Mouse (Mus musculus) erythroblast, embryonic 14.5 days (primary cell): ENCODE measurements around the gene Chn1. TPM values are rescaled to one million over a fixed set of nuclear protein-coding genes. Genes with fewer than 3 reads are reported as not detected.

Experiments
- H3K27me3 ChIP-seq: 2 replicates; pipeline ENCODE4 v1.6.1; 2012; ENCODE audit warnings: inconsistent platforms; ENCODE audit not compliant: control insufficient read depth
- H3K36me3 ChIP-seq: 2 replicates; pipeline ENCODE4 v1.6.1; 2012; ENCODE audit warnings: mild to moderate bottlenecking, inconsistent platforms; ENCODE audit not compliant: control insufficient read depth
- H3K4me1 ChIP-seq: 2 replicates; pipeline ENCODE4 v1.6.1; 2012; ENCODE audit warnings: inconsistent platforms; ENCODE audit not compliant: control insufficient read depth
- H3K4me3 ChIP-seq: replicated peaks from 2 replicates; pipeline ENCODE3; 2012; ENCODE audit warnings: moderate library complexity, mild to moderate bottlenecking, inconsistent platforms
- H3K9me3 ChIP-seq: 2 replicates; pipeline ENCODE4 v1.6.1; 2012; ENCODE audit warnings: low read length, inconsistent platforms, mixed read lengths; ENCODE audit not compliant: control insufficient read depth
- GATA1 ChIP-seq: IDR thresholded peaks from 2 replicates; pipeline ENCODE4 v1.6.1; 2012; ENCODE audit warnings: low read length, inconsistent platforms, mixed read lengths
- TAL1 ChIP-seq: IDR thresholded peaks from 3 replicates; pipeline ENCODE4 v1.6.1; 2012; ENCODE audit warnings: low read length, inconsistent platforms, mixed read lengths
- polyA plus RNA-seq: library from polyadenylated mRNA; stranded (reverse); fragments of >175 nt; gene quantifications from 2 replicates; pipeline ENCODE4 v1.2.3, GENCODE M21; 2012

Gene Chn1
- polyA plus RNA-seq, 1 experiment, result 0.07 TPM

DNA sequence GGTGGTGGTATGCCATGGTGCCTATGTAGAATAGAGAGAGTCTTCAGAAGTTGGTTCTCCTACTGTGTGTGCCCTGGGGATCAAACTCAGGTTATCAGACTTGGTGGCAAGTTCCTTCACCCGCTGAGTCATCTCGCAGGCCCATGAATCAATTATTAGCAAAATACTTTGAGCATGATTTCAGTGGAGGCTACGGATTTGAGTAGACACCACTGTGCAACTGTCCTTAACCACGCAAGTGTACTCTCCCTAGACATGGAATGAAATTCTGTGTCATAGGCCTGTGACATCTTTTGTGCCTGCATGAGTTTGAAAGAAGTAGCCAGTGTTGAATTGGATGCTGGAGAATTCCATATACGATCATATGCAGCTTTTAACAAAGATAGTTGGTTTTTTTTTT, 194.4 kb downstream of the Chn1 start:
- H3K36me3 ChIP-seq, result no peaks in the 10 kb centered on the region
- peaks cover 15% of the 10 kb centered on the region for H3K27me3 ChIP-seq
- H3K4me3 ChIP-seq, result no peak overlapping the region
- no peaks in the 10 kb centered on the region for H3K9me3 ChIP-seq
- TF ChIP-seq TAL1, result no peak
- no peak for TF ChIP-seq GATA1
- 0 out of 2 replicates have a peak, but pooled peaks cover 2% of the 10 kb centered on the region for H3K4me1 ChIP-seq

DNA sequence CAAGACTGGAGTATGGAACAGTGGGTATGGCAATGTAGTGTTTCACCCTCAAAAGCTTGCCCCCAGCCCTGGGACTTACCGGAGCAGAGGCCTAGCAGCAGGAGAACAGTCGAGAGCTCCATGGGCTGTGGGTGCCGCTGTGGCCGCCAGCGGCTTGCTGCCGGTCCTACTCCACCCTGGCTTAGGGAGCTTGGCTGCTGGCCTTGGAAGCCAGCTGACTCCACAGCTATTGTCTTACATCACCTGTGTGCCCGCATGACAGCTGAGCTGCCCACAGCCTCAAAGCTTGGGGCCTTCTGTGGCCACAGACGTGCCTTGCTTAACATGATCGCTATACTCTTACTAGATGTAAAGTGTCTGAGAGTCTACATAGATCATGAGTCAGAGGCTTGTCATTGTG, 195.0 kb downstream of the Chn1 start, which contains the start of gene Chrna1:
TSS of gene Chrna1 (minus strand) at position 173 of the 400 bp plus-strand sequence.
- Histone ChIP-seq H3K36me3 (no peaks in the 10 kb centered on the region), H3K27me3 (peaks cover 10% of the 10 kb centered on the region), H3K4me1 (no peaks in the 10 kb centered on the region), H3K9me3 (no peaks in the 10 kb centered on the region), H3K4me3 (no peak within 1 kb of the TSS)
- TF ChIP-seq GATA1, result no peak

GRCm38 (mm10) chr2:73579168-73579567, 196.0 kb downstream of the Chn1 start:
- Histone ChIP-seq H3K36me3 (no peaks in the 10 kb centered on the region), H3K27me3 (peaks cover 5% of the 10 kb centered on the region), H3K4me1 (no peaks in the 10 kb centered on the region), H3K4me3 (no peak overlapping the region), H3K9me3 (no peaks in the 10 kb centered on the region)
- TF ChIP-seq TAL1, result no peak
- TF ChIP-seq GATA1, result no peak

DNA sequence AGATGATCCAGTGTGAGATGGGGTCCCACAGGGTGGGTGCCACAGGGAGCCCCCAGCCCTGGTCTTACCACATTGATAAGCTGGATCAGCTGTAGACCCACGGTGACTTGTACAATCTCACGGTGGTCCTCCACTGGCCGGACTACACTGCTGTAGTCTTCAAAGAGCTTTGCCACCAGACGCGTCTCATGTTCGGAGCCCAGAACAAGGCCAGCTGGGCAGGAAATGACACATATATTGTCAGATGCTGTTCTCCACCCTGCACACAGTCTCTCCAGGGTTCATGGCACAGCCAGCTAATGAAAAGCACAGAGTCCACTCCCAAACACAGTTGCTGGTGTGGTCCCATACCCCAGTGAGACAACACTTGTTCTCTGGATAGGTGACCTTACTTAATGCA, 200.7 kb downstream of the Chn1 start:
- H3K9me3 ChIP-seq, result no peaks in the 10 kb centered on the region
- H3K36me3 ChIP-seq, result no peaks in the 10 kb centered on the region
- H3K27me3 ChIP-seq, result peaks cover 3% of the 10 kb centered on the region
- no peak overlapping the region for H3K4me3 ChIP-seq
- TF ChIP-seq GATA1 (no peak), TAL1 (no peak)
- no peaks in the 10 kb centered on the region for H3K4me1 ChIP-seq

DNA sequence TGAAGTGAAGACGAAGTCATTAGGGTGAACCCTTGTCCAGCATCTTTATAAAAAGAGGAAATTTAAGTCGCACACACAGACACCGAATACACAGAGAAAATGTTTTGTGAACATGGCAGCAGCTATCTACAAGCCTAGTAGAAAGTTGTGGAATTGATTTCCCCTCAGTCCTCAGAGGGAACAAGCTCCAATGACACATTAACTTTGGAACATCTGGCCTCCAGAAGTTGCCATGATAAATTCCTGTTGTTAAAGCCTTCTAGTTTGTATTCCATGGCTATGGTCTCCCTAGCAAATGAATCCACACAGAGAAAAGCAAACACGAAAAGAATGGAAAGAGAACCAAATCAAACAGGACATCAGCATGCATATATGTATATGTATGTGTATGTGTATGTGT, 201.6 kb downstream of the Chn1 start:
- no peaks in the 10 kb centered on the region for H3K36me3 ChIP-seq
- peaks cover 3% of the 10 kb centered on the region for H3K27me3 ChIP-seq
- no peaks in the 10 kb centered on the region for H3K4me1 ChIP-seq
- no peaks in the 10 kb centered on the region for H3K9me3 ChIP-seq
- TF ChIP-seq TAL1 (no peak), GATA1 (no peak)
- no peak overlapping the region for H3K4me3 ChIP-seq

- TF ChIP-seq TAL1, result no peak
- no peak for TF ChIP-seq GATA1
- Histone ChIP-seq H3K4me1 (no peaks in the 10 kb centered on the region), H3K9me3 (no peaks in the 10 kb centered on the region), H3K36me3 (no peaks in the 10 kb centered on the region), H3K4me3 (no peak overlapping the region), H3K27me3 (peaks cover 5% of the 10 kb centered on the region)
Measured at GRCm38 (mm10) chr2:73572539-73573372, 202.4 kb downstream of the Chn1 start.

DNA sequence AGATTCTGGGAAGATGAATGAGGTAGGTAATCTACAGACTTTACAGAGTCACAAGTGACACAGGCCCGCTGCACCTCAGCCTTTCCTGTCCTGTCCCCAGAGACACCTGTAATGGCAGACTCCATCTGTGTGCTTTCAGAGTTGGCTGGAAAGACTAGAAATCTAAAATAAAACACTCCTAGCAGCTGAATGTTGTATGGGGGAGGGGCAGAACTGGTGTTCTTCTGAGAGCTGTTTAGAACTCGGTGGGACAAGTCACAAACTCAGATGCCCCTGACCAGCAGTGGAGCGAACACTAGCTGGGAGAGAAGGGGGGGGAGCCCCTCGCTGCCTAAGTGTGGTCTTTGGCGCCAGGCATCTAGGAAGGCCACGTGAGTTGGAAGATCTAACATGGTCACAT, 203.2 kb downstream of the Chn1 start:
- H3K27me3 ChIP-seq, result peaks cover 5% of the 10 kb centered on the region
- no peaks in the 10 kb centered on the region for H3K4me1 ChIP-seq
- no peaks in the 10 kb centered on the region for H3K9me3 ChIP-seq
- no peak overlapping the region for H3K4me3 ChIP-seq
- H3K36me3 ChIP-seq, result no peaks in the 10 kb centered on the region
- TF ChIP-seq GATA1, result no peak
- TF ChIP-seq TAL1, result no peak

- Histone ChIP-seq H3K9me3 (no peaks in the 10 kb centered on the region), H3K4me1 (no peaks in the 10 kb centered on the region), H3K4me3 (no peak overlapping the region), H3K27me3 (peaks cover 5% of the 10 kb centered on the region), H3K36me3 (no peaks in the 10 kb centered on the region)
- TF ChIP-seq GATA1 (no peak), TAL1 (no peak)
Measured at GRCm38 (mm10) chr2:73571304-73571703, 203.8 kb downstream of the Chn1 start.

DNA sequence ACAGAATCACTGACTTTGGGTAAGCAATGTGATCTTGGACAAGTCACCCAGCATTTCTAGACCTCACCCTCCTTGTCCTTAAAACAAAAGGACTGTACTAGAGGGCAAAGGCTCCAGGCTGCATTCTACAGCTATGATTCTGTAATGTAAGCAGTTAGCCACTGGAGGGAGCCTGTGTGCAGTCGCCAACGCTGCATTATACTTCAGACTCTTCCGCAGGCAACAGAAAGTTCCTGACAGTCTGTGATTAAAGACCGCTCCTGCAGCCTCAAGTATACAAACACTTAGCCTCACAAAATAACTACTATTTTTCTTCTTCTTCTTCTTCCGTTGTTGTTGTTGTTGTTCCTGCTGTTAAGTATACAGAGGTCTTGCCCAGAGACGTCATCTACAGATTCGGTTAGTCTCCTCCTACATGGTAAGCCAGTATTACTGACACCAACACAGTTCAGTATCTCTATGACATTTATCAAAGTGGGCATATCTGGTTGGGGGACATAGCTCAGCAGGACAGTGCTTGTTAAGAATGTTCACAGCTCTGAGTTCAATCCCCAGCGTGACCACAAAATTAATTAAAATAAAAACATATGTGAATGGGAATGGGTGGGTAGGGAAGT, 208.0 kb downstream of the Chn1 start:
- Histone ChIP-seq H3K27me3 (peaks cover 5% of the 10 kb centered on the region), H3K9me3 (no peaks in the 10 kb centered on the region), H3K4me3 (no peak overlapping the region), H3K36me3 (no peaks in the 10 kb centered on the region), H3K4me1 (no peaks in the 10 kb centered on the region)
- TF ChIP-seq TAL1, result no peak
- TF ChIP-seq GATA1, result no peak

- Histone ChIP-seq H3K4me1 (peaks cover 7% of the 10 kb centered on the region), H3K4me3 (no peak overlapping the region), H3K36me3 (no peaks in the 10 kb centered on the region), H3K27me3 (peaks cover 5% of the 10 kb centered on the region), H3K9me3 (no peaks in the 10 kb centered on the region)
- no peak for TF ChIP-seq GATA1
- TF ChIP-seq TAL1, result no peak
Measured at GRCm38 (mm10) chr2:73566162-73566561, 209.0 kb downstream of the Chn1 start.
